Mouse (Mus musculus): ENCODE data around the gene Rps9. TPM values are rescaled to one million over a fixed set of nuclear protein-coding genes. Genes with fewer than 3 reads are reported as not detected.

Gene Rps9
- total RNA-seq (2023) = 1,000 to 10,000 TPM; 1,992 to 2,030 TPM

GRCm38 (mm10) chr7:3703879-3704441 lies at the start of gene Rps9:
Gene Rps9, plus strand, starts transcription at chr7:3703993.

GRCm38 (mm10) chr7:3665215-3666114 lies 38.3 kb upstream of the Rps9 start, which contains the start of gene Leng1:
Gene Leng1, minus strand, starts transcription at chr7:3665840.

GRCm38 (mm10) chr7:3677342-3677741 lies 26.5 kb upstream of the Rps9 start, which contains the start of gene Tmc4:
Gene Tmc4, minus strand, starts transcription at chr7:3677553.

GRCm38 (mm10) chr7:3692382-3692986 lies 11.3 kb upstream of the Rps9 start, which contains the start of gene Tsen34:
Gene Tsen34, plus strand, starts transcription at chr7:3692863.

GRCm38 (mm10) chr7:3692987-3693808 lies 10.6 kb upstream of the Rps9 start, which contains the start of gene Mboat7:
Gene Mboat7, minus strand, starts transcription at chr7:3693523.

GRCm38 (mm10) chr7:3720268-3720667 lies 16.5 kb downstream of the Rps9 start, which contains the start of gene Pirb:
Gene Pirb, minus strand, starts transcription at chr7:3720391.

Other genes with a start within 250 kb of the Rps9 start
- gene Tarm1, start 201.4 kb upstream of the Rps9 start, total RNA-seq (2023) = not detected
- not detected for gene Oscar, start 87.8 kb upstream of the Rps9 start, total RNA-seq (2023)
- gene Ndufa3, start 86.6 kb upstream of the Rps9 start, total RNA-seq (2023) = 100 to 1,000 TPM; 279 to 317 TPM
- 10 to 100 TPM; 22.5 to 23.8 TPM for gene Tfpt, start 74.1 kb upstream of the Rps9 start, total RNA-seq (2023)
- 10 to 100 TPM; 62.1 to 76.9 TPM for gene Prpf31, start 74.0 kb upstream of the Rps9 start, total RNA-seq (2023)
- gene Cnot3, start 58.7 kb upstream of the Rps9 start, total RNA-seq (2023) = 100 to 1,000 TPM; 124 to 138 TPM
- 10 to 100 TPM; 10.8 to 11.4 TPM for gene Leng1, start 38.2 kb upstream of the Rps9 start, total RNA-seq (2023)
- gene Tmc4, start 26.4 kb upstream of the Rps9 start, total RNA-seq (2023) = 10 to 100 TPM in 1 of 2 experiments, 1 to 10 TPM in 1; 7.6 to 11.1 TPM
- 10 to 100 TPM; 34.0 to 43.8 TPM for gene Tsen34, start 11.1 kb upstream of the Rps9 start, total RNA-seq (2023)
- gene Mboat7, start 10.5 kb upstream of the Rps9 start, total RNA-seq (2023) = 10 to 100 TPM; 67.2 to 71.9 TPM
- 10 to 100 TPM; 34.6 to 37.2 TPM for gene Pirb, start 16.4 kb downstream of the Rps9 start, total RNA-seq (2023)
- gene Gm15448, start 121.7 kb downstream of the Rps9 start, total RNA-seq (2023) = 1 to 10 TPM; 6.4 to 6.7 TPM
- 10 to 100 TPM in 1 of 2 experiments, 1 to 10 TPM in 1; 9.2 to 11.3 TPM for gene Pira2, start 141.1 kb downstream of the Rps9 start, total RNA-seq (2023)
- gene Gm14548, start 194.1 kb downstream of the Rps9 start, total RNA-seq (2023) = 1 to 10 TPM; 7.0 to 8.0 TPM
- 1 to 10 TPM; 6.3 to 7.4 TPM for gene Lilra6, start 211.5 kb downstream of the Rps9 start, total RNA-seq (2023)